Mouse (Mus musculus) embryonic facial prominence, embryonic 15.5 days (tissue): ENCODE results near the gene Lin7b. TPM values are rescaled to one million over a fixed set of nuclear protein-coding genes. Genes with fewer than 3 reads are reported as not detected.

ENCODE experiments used
- ATAC-seq: fragments of 200-750 bp; cut with Nextera tagmentation; 2 replicates; pipeline ENCODE4 v1.8.0; 2017; ENCODE audit warnings: low read depth, moderate TSS enrichment; ENCODE audit not compliant: insufficient number of reproducible peaks, low FRiP score, low TSS enrichment
- H3K27ac ChIP-seq: fragments of 300-500 bp; sonication (generic); replicated peaks from 2 replicates; pipeline ENCODE4 v1.5.1; 2015; ENCODE audit warnings: mild to moderate bottlenecking, inconsistent platforms
- H3K27me3 ChIP-seq: fragments of 300-500 bp; sonication (generic); 2 replicates; pipeline ENCODE4 v1.6.1; 2015; ENCODE audit warnings: inconsistent platforms
- H3K36me3 ChIP-seq: fragments of 300-500 bp; sonication (generic); 2 replicates; pipeline ENCODE4 v1.6.1; 2015; ENCODE audit warnings: mild to moderate bottlenecking, inconsistent platforms
- H3K4me1 ChIP-seq: fragments of 300-500 bp; sonication (generic); 2 replicates; pipeline ENCODE4 v1.6.1; 2015; ENCODE audit warnings: inconsistent platforms
- H3K4me2 ChIP-seq: fragments of 300-500 bp; sonication (generic); replicated peaks from 2 replicates; pipeline ENCODE4 v1.6.1; 2015; ENCODE audit warnings: mild to moderate bottlenecking, inconsistent platforms
- H3K4me3 ChIP-seq: fragments of 300-500 bp; sonication (generic); replicated peaks from 2 replicates; pipeline ENCODE4 v1.5.1; 2015; ENCODE audit warnings: mild to moderate bottlenecking, inconsistent platforms
- H3K9ac ChIP-seq: fragments of 300-500 bp; sonication (generic); 2 replicates; pipeline ENCODE4 v1.6.1; 2015; ENCODE audit warnings: inconsistent platforms
- H3K9me3 ChIP-seq: fragments of 300-500 bp; sonication (generic); replicated peaks from 2 replicates; pipeline ENCODE4 v1.6.1; 2016; ENCODE audit warnings: inconsistent platforms
- WGBS: fragments of 180-500 bp; shearing (Covaris S2); methylation state at CpG from one replicate; pipeline ENCODE4 v1.1.7; 2015; 5-methylcytosine and 5-hydroxymethylcytosine counted together
- polyA plus RNA-seq: library from polyadenylated mRNA; unstranded; fragments of >200 nt; fragmentation: Nextera tagmentation; extraction: Ambion mirVana; gene quantifications from 2 replicates; pipeline ENCODE4 v1.2.1, GENCODE M21; 2015

The Lin7b gene
- polyA plus RNA-seq, 1 experiment from 2014 or later: 4.0 TPM

GRCm38 (mm10) chr7:45386077-45386476 lies 15.7 kb upstream of the Lin7b start:
- 66% methylated on average over 3 of the region's 3 CpGs for WGBS
- no peak overlapping the region for H3K9ac ChIP-seq
- no peak overlapping the region for H3K27ac ChIP-seq
- peaks cover 95% of the 10 kb centered on the region for H3K36me3 ChIP-seq
- ATAC-seq: no peak
- no peak overlapping the region for H3K4me3 ChIP-seq
- H3K9me3 ChIP-seq: no peaks in the 10 kb centered on the region
- H3K4me1 ChIP-seq: no peaks in the 10 kb centered on the region
- no peak overlapping the region for H3K4me2 ChIP-seq
- H3K27me3 ChIP-seq: no peaks in the 10 kb centered on the region

- Histone ChIP-seq H3K9me3 (no peaks in the 10 kb centered on the region), H3K27me3 (no peaks in the 10 kb centered on the region), H3K9ac (no peak overlapping the region), H3K36me3 (peaks cover 80% of the 10 kb centered on the region), H3K4me1 (no peaks in the 10 kb centered on the region), H3K27ac (no peak overlapping the region), H3K4me3 (no peak overlapping the region), H3K4me2 (no peak overlapping the region)
- 84% methylated on average over 1 of the region's 1 CpGs for WGBS
- no peak for ATAC-seq
Observed at GRCm38 (mm10) chr7:45376057-45376456, 5.7 kb upstream of the Lin7b start.

GRCm38 (mm10) chr7:45374620-45375019 lies 4.2 kb upstream of the Lin7b start:
- peaks cover 66% of the 10 kb centered on the region for H3K36me3 ChIP-seq
- H3K27me3 ChIP-seq: peaks cover 5% of the 10 kb centered on the region; the same call in 1 of the 2 replicates
- H3K4me3 ChIP-seq: no peak overlapping the region
- no peak overlapping the region for H3K9ac ChIP-seq
- H3K4me2 ChIP-seq: no peak overlapping the region
- peaks cover 12% of the 10 kb centered on the region for H3K4me1 ChIP-seq
- H3K9me3 ChIP-seq: no peaks in the 10 kb centered on the region
- ATAC-seq: no peak
- H3K27ac ChIP-seq: no peak overlapping the region
- 94% methylated on average over 8 of the region's 8 CpGs for WGBS

- Histone ChIP-seq H3K4me1 (peaks cover 21% of the 10 kb centered on the region), H3K27me3 (peaks cover 21% of the 10 kb centered on the region), H3K4me2 (no peak overlapping the region), H3K4me3 (no peak overlapping the region), H3K9me3 (no peaks in the 10 kb centered on the region), H3K9ac (no peak overlapping the region), H3K36me3 (peaks cover 43% of the 10 kb centered on the region), H3K27ac (no peak overlapping the region)
- ATAC-seq: no peak
- 72% methylated on average over 5 of the region's 5 CpGs for WGBS
Observed at GRCm38 (mm10) chr7:45372371-45372770, 2.0 kb upstream of the Lin7b start.

- Histone ChIP-seq H3K36me3 (peaks cover 21% of the 10 kb centered on the region), H3K4me1 (peaks cover 35% of the 10 kb centered on the region), H3K4me3 (peak overlapping the region; percentile 58), H3K9ac (peak overlapping the region; percentile 42), H3K27me3 (peaks cover 30% of the 10 kb centered on the region), H3K27ac (no peak overlapping the region), H3K9me3 (no peaks in the 10 kb centered on the region), H3K4me2 (peak overlapping the region; percentile 97)
- no peak for ATAC-seq
- 8% methylated on average over 52 of the region's 52 CpGs for WGBS
Observed at GRCm38 (mm10) chr7:45369836-45370474, 428 bp downstream of the Lin7b start.

GRCm38 (mm10) chr7:45369022-45369745 lies 1.2 kb downstream of the Lin7b start:
- WGBS: 74% methylated on average over 16 of the region's 16 CpGs
- Histone ChIP-seq H3K4me3 (no peak overlapping the region), H3K36me3 (peaks cover 16% of the 10 kb centered on the region), H3K27me3 (peaks cover 34% of the 10 kb centered on the region), H3K27ac (no peak overlapping the region), H3K4me2 (no peak overlapping the region), H3K4me1 (peaks cover 35% of the 10 kb centered on the region), H3K9me3 (no peaks in the 10 kb centered on the region), H3K9ac (peak overlapping the region; percentile 42; the same call in 1 of the 2 replicates)
- ATAC-seq: no peak

GRCm38 (mm10) chr7:45368178-45368577 lies 2.2 kb downstream of the Lin7b start:
- H3K27ac ChIP-seq: 0 out of 2 replicates have a peak overlapping the region, but pooled peaks have one; percentile 78
- peaks cover 35% of the 10 kb centered on the region for H3K4me1 ChIP-seq
- ATAC-seq: no peak
- H3K4me3 ChIP-seq: peak overlapping the region; percentile 70
- peaks cover 7% of the 10 kb centered on the region; the same call in 1 of the 2 replicates for H3K36me3 ChIP-seq
- 0 out of 2 replicates have a peak overlapping the region, but pooled peaks have one; percentile 37 for H3K9ac ChIP-seq
- 79% methylated on average over 15 of the region's 15 CpGs for WGBS
- peaks cover 39% of the 10 kb centered on the region for H3K27me3 ChIP-seq
- no peak overlapping the region for H3K4me2 ChIP-seq
- H3K9me3 ChIP-seq: no peaks in the 10 kb centered on the region

- peak overlapping the region; percentile 52 for H3K9ac ChIP-seq
- peak overlapping the region; percentile 70 for H3K4me3 ChIP-seq
- no peaks in the 10 kb centered on the region for H3K9me3 ChIP-seq
- 1% methylated on average over 70 of the region's 70 CpGs for WGBS
- H3K4me2 ChIP-seq: peak overlapping the region; percentile 98
- ATAC-seq: peak; percentile 88
- H3K27ac ChIP-seq: peak overlapping the region; percentile 78
- H3K4me1 ChIP-seq: peaks cover 43% of the 10 kb centered on the region
- peaks cover 46% of the 10 kb centered on the region for H3K27me3 ChIP-seq
- H3K36me3 ChIP-seq: no peaks in the 10 kb centered on the region
Observed at GRCm38 (mm10) chr7:45367020-45367880, 3.1 kb downstream of the Lin7b start.

- H3K27me3 ChIP-seq: peaks cover 52% of the 10 kb centered on the region
- WGBS: 2% methylated on average over 22 of the region's 26 CpGs
- ATAC-seq: 0 out of 2 replicates have a peak, but pooled peaks have one; percentile 4
Observed at GRCm38 (mm10) chr7:45366652-45367019, 3.7 kb downstream of the Lin7b start, which contains the start of gene Ppfia3. Gene Ppfia3 (minus strand): TSS chr7:45367019.

GRCm38 (mm10) chr7:45365742-45366651 lies 4.4 kb downstream of the Lin7b start:
- H3K36me3 ChIP-seq: no peaks in the 10 kb centered on the region
- 0 out of 2 replicates have a peak overlapping the region, but pooled peaks have one; percentile 41 for H3K27ac ChIP-seq
- WGBS: 5% methylated on average over 34 of the region's 35 CpGs
- H3K4me2 ChIP-seq: peak overlapping the region; percentile 98
- H3K4me3 ChIP-seq: peak overlapping the region; percentile 70
- H3K9ac ChIP-seq: peak overlapping the region; percentile 52
- H3K9me3 ChIP-seq: no peaks in the 10 kb centered on the region
- peaks cover 55% of the 10 kb centered on the region for H3K4me1 ChIP-seq
- no peak for ATAC-seq
- H3K27me3 ChIP-seq: peaks cover 58% of the 10 kb centered on the region

More at GRCm38 (mm10) chr7:45366652-45367019, 3.7 kb downstream of the Lin7b start, which contains the start of gene Ppfia3:
- peak within 1 kb of the TSS; percentile 52 for H3K9ac ChIP-seq
- peak within 1 kb of the TSS; percentile 70 for H3K4me3 ChIP-seq
- no peaks in the 10 kb centered on the region for H3K9me3 ChIP-seq
- peak within 1 kb of the TSS; percentile 78 for H3K27ac ChIP-seq
- peaks cover 49% of the 10 kb centered on the region for H3K4me1 ChIP-seq
- H3K4me2 ChIP-seq: peak within 1 kb of the TSS; percentile 98
- H3K36me3 ChIP-seq: no peaks in the 10 kb centered on the region
